Mouse (Mus musculus) central nervous system, embryonic 14 days (tissue): ENCODE results near the gene Oas3. TPM values are rescaled to one million over a fixed set of nuclear protein-coding genes. Genes with fewer than 3 reads are reported as not detected.

ENCODE experiments used
- polyA plus RNA-seq: library from polyadenylated mRNA; depleted of rRNA; stranded (reverse); fragments of >200 nt; gene quantifications from 2 replicates; pipeline ENCODE4 v1.2.3, GENCODE M21; 2012; rRNA removed

The Oas3 gene
- 0.42 and 0.86 TPM in 2 replicates for polyA plus RNA-seq

DNA sequence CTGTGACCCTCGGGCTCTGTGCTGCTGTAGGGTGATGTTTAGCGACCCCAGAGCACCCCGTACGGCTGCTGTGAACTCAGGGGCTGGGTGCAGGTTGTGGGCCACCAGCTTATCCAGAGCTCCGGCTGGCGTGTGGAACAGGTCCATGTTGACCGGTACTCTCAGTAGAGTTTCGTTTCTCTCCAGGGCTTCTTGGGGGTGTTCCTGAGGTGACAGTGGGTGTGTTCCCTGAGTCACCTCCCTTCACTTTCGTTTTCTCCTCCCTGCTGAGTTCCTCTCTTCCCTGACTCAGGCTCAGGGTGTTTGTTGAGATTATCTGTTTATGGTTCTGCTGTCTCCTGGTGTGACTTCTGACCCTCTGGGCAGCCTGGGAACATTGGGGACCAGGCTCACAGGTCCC is at the start of gene Oas3:
Gene Oas3, minus strand, starts transcription at position 184 of the 400 bp plus-strand sequence.

DNA sequence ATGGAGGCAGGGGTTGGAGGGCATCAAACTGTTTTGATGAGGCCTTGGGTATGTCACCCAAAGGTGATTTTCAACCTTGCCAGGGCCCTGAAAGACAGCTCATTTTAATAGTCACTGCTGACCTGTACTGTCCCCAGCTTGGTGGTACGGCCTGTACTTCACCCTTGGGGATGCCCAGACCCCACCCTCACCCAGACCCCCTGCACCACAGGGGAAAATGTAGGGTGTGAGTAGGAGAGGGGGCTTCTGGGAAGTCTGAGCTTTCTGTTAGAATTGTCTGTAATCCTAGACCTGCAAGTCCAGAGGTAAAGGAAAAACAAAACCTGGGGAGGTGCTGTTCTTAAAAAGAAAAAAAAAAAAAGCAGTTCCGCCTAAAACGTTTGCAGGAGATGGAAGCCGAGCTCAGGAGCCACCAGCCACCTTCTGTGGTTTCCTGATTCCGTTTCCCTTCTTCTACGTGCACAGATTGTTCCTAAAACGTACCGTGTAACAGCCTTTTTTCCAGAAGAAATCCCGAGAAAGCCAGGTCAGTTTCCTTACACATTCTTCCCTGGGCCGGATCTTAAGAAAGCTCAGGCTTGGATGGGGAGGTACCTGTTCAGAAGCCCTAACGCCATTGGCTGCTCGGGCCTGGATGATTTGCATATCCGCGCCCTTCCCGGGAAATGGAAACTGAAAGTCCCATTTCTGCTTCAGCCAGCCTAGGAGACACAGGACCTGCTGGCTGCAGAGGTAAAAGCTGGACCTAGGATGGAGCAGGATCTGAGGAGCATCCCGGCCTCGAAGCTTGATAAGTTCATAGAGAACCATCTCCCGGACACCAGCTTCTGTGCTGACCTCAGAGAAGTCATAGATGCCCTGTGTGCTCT is 34.7 kb upstream of the Oas3 start, which contains the start of gene Oas1c:
Gene Oas1c, minus strand, starts transcription at position 564 of the 869 bp plus-strand sequence.

DNA sequence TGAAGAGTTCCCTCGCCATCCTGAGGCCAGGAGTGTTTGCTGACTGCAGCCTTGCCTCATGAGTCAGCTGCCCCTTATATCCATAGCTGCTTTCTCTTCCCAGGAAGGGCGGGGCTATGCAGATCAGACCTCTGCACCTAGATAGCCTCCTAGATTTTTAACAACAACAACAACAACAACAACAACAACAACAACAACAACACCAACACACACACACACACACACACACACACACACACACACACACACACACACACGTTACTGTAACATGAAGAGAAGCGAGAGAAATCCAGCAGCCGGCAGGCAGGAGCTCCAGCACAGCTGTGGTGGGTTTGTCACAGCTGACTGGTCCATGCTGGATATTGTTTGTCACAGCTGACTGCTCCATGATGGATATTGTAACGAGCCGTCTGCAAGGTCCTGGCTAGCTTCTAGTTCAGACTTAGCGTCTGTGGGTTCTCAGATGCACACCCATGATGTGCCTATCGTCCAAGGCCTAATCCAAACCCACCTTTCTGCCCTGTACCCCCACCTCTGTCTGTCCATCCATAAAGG is 18.1 kb upstream of the Oas3 start, which contains the start of gene Oas1e:
Gene Oas1e, minus strand, starts transcription at position 51 of the 555 bp plus-strand sequence.

GRCm38 (mm10) chr5:120749688-120750087 is 27.8 kb downstream of the Oas3 start, which contains the start of gene Oas2:
Gene Oas2, minus strand, starts transcription at chr5:120749853.

GRCm38 (mm10) chr5:120711827-120712226 is 65.6 kb downstream of the Oas3 start, which contains the start of gene Dtx1:
Gene Dtx1, minus strand, starts transcription at chr5:120711927.

Other genes with a start within 250 kb of the Oas3 start
- 24.5 and 29.9 TPM in 2 replicates for gene Tpcn1, start 189.0 kb downstream of the Oas3 start, polyA plus RNA-seq
- 3.3 and 3.8 TPM in 2 replicates for gene Iqcd, start 188.6 kb downstream of the Oas3 start, polyA plus RNA-seq
- 36.8 and 37.2 TPM in 2 replicates for gene Rita1, start 165.1 kb downstream of the Oas3 start, polyA plus RNA-seq
- 40.7 and 41.7 TPM in 2 replicates for gene Ddx54, start 164.9 kb downstream of the Oas3 start, polyA plus RNA-seq
- 0.29 and 0.38 TPM in 2 replicates for gene Cfap73, start 143.4 kb downstream of the Oas3 start, polyA plus RNA-seq
- 1.3 TPM in 2 replicates for gene Rasal1, start 128.8 kb downstream of the Oas3 start, polyA plus RNA-seq
- gene Dtx1, start 65.7 kb downstream of the Oas3 start, polyA plus RNA-seq = 83.9 and 93.6 TPM in 2 replicates
- gene Oas2, start 27.8 kb downstream of the Oas3 start, polyA plus RNA-seq = 1.6 and 2.0 TPM in 2 replicates
- 0.02 and 0.05 TPM in 2 replicates for gene Oas1e, start 17.9 kb upstream of the Oas3 start, polyA plus RNA-seq
- gene Oas1c, start 34.9 kb upstream of the Oas3 start, polyA plus RNA-seq = 0.41 and 0.91 TPM in 2 replicates
- gene Oas1f, start 69.7 kb upstream of the Oas3 start, polyA plus RNA-seq = 0.05 TPM in 1 of 2 replicates, not detected in the other
- not detected in 2 replicates for gene Oas1h, start 83.8 kb upstream of the Oas3 start, polyA plus RNA-seq
- gene Oas1g, start 110.0 kb upstream of the Oas3 start, polyA plus RNA-seq = 1.5 and 1.9 TPM in 2 replicates
- gene Oas1a, start 129.9 kb upstream of the Oas3 start, polyA plus RNA-seq = 2.6 and 2.8 TPM in 2 replicates
- gene Oas1d, start 136.9 kb upstream of the Oas3 start, polyA plus RNA-seq = 0.05 TPM in 1 of 2 replicates, not detected in the other
- 21.1 and 21.6 TPM in 2 replicates for gene Rph3a, start 232.4 kb upstream of the Oas3 start, polyA plus RNA-seq